Mouse (Mus musculus) ZHBTc4 (cell line): ENCODE data around the gene Gm3278.
A peak's percentile ranks its signal among the peaks of the same experiment; 100 is the strongest.
"Not testable (repeated sequence)": the region's sequence is repeated elsewhere in the genome, so short reads cannot be mapped to it uniquely, and the experiment has no call there.

Experiments
- DNase-seq: peaks from one replicate; pipeline ENCODE4 v3.0.0-alpha.2; 2011; ENCODE audit warnings: low read depth, low spot score

Gm3278 gene

GRCm38 (mm10) chr14:4892116-4892515 lies at the start of gene Gm3278:
Gm3278 (plus strand) TSS chr14:4892416.
- DNase-seq = not testable (repeated sequence)

- DNase-seq = peak; percentile 1
Measured at GRCm38 (mm10) chr14:4855299-4855980, 36.8 kb upstream of the Gm3278 start, which contains the start of gene Gm3264. Gm3264 (plus strand) TSS chr14:4855576.
